14 mouse cellular contexts compared by ENCODE assay signal in genomic region chr7:143108996-143109660, GRCm38 (mm10). TPM values are rescaled to one million over a fixed set of nuclear protein-coding genes. Genes with fewer than 3 reads are reported as not detected.
DNase-seq lines count a peak whose midpoint lies in the region; ATAC-seq and TF ChIP-seq lines count a peak whose summit lies in the region.
"Had no signal": no experiment of that assay in that cellular context is flagged by ENCODE, and none has a peak within 500 bp of the region (broad histone marks: within the 10 kb centered on the region; RNA-seq: fewer than 3 reads in every experiment).

No protein-coding gene starts in this region.

- no peak for TF ChIP-seq EP300 in heart, postnatal 0 days (IDR thresholded peaks at IDR 0.05; ENCODE audit: low read depth)

- H3K27me3 ChIP-seq in heart, postnatal 0 days (ENCODE audit: control insufficient read depth, insufficient read depth, low read length), result 0 out of 2 replicates have a peak, but pooled peaks cover 4% of the 10 kb centered on the region
- peaks cover 45% of the 10 kb centered on the region for H3K27me3 ChIP-seq in limb, embryonic 11.5 days (ENCODE audit: control insufficient read depth, insufficient read depth, low read length)

- peak; percentile 13 for DNase-seq in kidney, adult 18-20 months
- no peak for DNase-seq in kidney, adult 11 months
- peak; percentile 35 for DNase-seq in heart, postnatal 0 days (ENCODE audit: low spot score)
- no peak for DNase-seq in limb, embryonic 11.5 days (ENCODE audit: low spot score)
- DNase-seq in lung, postnatal 4 days, result peak; percentile 57 to 61
- no peak for DNase-seq in cerebellum, postnatal 25 days
- no peak for DNase-seq in left cerebral cortex, postnatal 36 days (ENCODE audit: low spot score in 2 of 2)
- DNase-seq in cerebellum, postnatal 14 days, result no peak

- H3K4me1 ChIP-seq in heart, postnatal 0 days (ENCODE audit: control insufficient read depth, insufficient read depth), result peaks cover 47% of the 10 kb centered on the region
- peaks cover 7% of the 10 kb centered on the region for H3K4me1 ChIP-seq in limb, embryonic 11.5 days (ENCODE audit: control insufficient read depth, insufficient read depth, low read length)

- H3K27ac ChIP-seq in heart, postnatal 0 days (ENCODE audit: low read depth), result peak overlapping the region; percentile 96
- H3K27ac ChIP-seq in limb, embryonic 11.5 days (replicated peaks; ENCODE audit: low read depth, low read length), result no peak overlapping the region
- H3K27ac ChIP-seq: liver, embryonic 14.5 days; midbrain, embryonic 13.5 days; neural tube, embryonic 12.5 days had no signal

- WGBS in heart, postnatal 0 days, result 10% methylated on average over 3 of the region's 3 CpGs
- WGBS in limb, embryonic 11.5 days, result 19% methylated on average over 3 of the region's 3 CpGs

- H3K36me3 ChIP-seq in heart, postnatal 0 days (replicated peaks; ENCODE audit: control insufficient read depth, insufficient read depth, low read length), result no peaks in the 10 kb centered on the region
- H3K36me3 ChIP-seq in limb, embryonic 11.5 days (ENCODE audit: control insufficient read depth, insufficient read depth, low read length), result no peaks in the 10 kb centered on the region
- H3K36me3 ChIP-seq: midbrain, embryonic 13.5 days; neural tube, embryonic 12.5 days had no signal

- peak overlapping the region; percentile 72 for H3K4me3 ChIP-seq in heart, postnatal 0 days (ENCODE audit: low read depth, low read length)
- H3K4me3 ChIP-seq in limb, embryonic 11.5 days (ENCODE audit: low read depth, low read length), result no peak overlapping the region
- H3K4me3 ChIP-seq: midbrain, embryonic 13.5 days; neural tube, embryonic 12.5 days had no signal

- peak overlapping the region; percentile 77 for H3K9ac ChIP-seq in heart, postnatal 0 days (replicated peaks; ENCODE audit: low read depth, low read length)
- H3K9ac ChIP-seq in limb, embryonic 11.5 days (ENCODE audit: low read length), result no peak overlapping the region
- H3K9ac ChIP-seq: liver, embryonic 14.5 days; midbrain, embryonic 13.5 days; neural tube, embryonic 12.5 days had no signal

- intact Hi-C loops in left cerebral cortex, postnatal 36 days (cut with DNase I), result no loop called here

- no peak for ATAC-seq in heart, postnatal 0 days (ENCODE audit: insufficient read depth, low read depth)
- peak; percentile 17; the same call in 1 of the 2 replicates for ATAC-seq in limb, embryonic 11.5 days (ENCODE audit: insufficient number of reproducible peaks, low FRiP score, low TSS enrichment, low read depth)
- ATAC-seq: forebrain, embryonic 16.5 days; inflammation-experienced regulatory T-cells, adult 6 months; midbrain, embryonic 13.5 days had no signal

- no peaks in the 10 kb centered on the region for H3K9me3 ChIP-seq in heart, postnatal 0 days (replicated peaks; ENCODE audit: control insufficient read depth, low read length)
- H3K9me3 ChIP-seq in limb, embryonic 11.5 days (ENCODE audit: control insufficient read depth, low read length), result no peaks in the 10 kb centered on the region
- H3K9me3 ChIP-seq: midbrain, embryonic 13.5 days had no signal

- H3K4me2 ChIP-seq in heart, postnatal 0 days (ENCODE audit: low read depth, low read length), result peak overlapping the region; percentile 96
- H3K4me2 ChIP-seq in limb, embryonic 11.5 days (ENCODE audit: low read depth, severe bottlenecking), result no peak overlapping the region
- H3K4me2 ChIP-seq: midbrain, embryonic 13.5 days; neural tube, embryonic 12.5 days had no signal

- TF ChIP-seq CTCF in heart, postnatal 0 days (IDR thresholded peaks at IDR 0.05; ENCODE audit: low read depth), result no peak

RNA-seq across cellular contexts. Expression of gene Kcnq1, which starts 3.0 kb away (rescaled TPM):
- 73.3 and 75.9 TPM in 2 replicates for total RNA-seq in heart, postnatal 0 days (2014; rRNA removed; ENCODE audit: low replicate concordance)
- 36.4 and 37.2 TPM in 2 replicates for polyA plus RNA-seq in heart, postnatal 0 days (2015; fragmentation: Nextera tagmentation; extraction: Ambion mirVana)
- 1.5 and 1.7 TPM in 2 replicates for polyA plus RNA-seq in limb, embryonic 11.5 days (2014; fragmentation: Nextera tagmentation; extraction: Ambion mirVana)
- total RNA-seq in left cerebral cortex, postnatal 36 days (2021), result under 1 TPM; 0.49 to 1.00 TPM

RNA-seq across cellular contexts. Expression of gene Trpm5, which starts 14.7 kb away (rescaled TPM):
- total RNA-seq in heart, postnatal 0 days (2014; rRNA removed; ENCODE audit: low replicate concordance), result 0.61 and 2.1 TPM in 2 replicates
- 0.70 and 1.6 TPM in 2 replicates for polyA plus RNA-seq in heart, postnatal 0 days (2015; fragmentation: Nextera tagmentation; extraction: Ambion mirVana)
- 2.4 and 2.9 TPM in 2 replicates for polyA plus RNA-seq in limb, embryonic 11.5 days (2014; fragmentation: Nextera tagmentation; extraction: Ambion mirVana)
- total RNA-seq in left cerebral cortex, postnatal 36 days (2021), result not detected
- total RNA-seq: left cerebral cortex, adult 8-10 months had no signal

RNA-seq across cellular contexts. Expression of gene Tssc4, which starts 40.1 kb away (rescaled TPM):
- 61.9 and 71.7 TPM in 2 replicates for total RNA-seq in heart, postnatal 0 days (2014; rRNA removed; ENCODE audit: low replicate concordance)
- polyA plus RNA-seq in heart, postnatal 0 days (2015; fragmentation: Nextera tagmentation; extraction: Ambion mirVana), result 33.7 and 34.0 TPM in 2 replicates
- 76.9 and 82.1 TPM in 2 replicates for polyA plus RNA-seq in limb, embryonic 11.5 days (2014; fragmentation: Nextera tagmentation; extraction: Ambion mirVana)
- total RNA-seq in left cerebral cortex, postnatal 36 days (2021), result 10 to 100 TPM; 37.5 to 42.3 TPM

RNA-seq across cellular contexts. Expression of gene Cd81, which starts 56.6 kb away (rescaled TPM):
- 1,221 and 1,316 TPM in 2 replicates for total RNA-seq in heart, postnatal 0 days (2014; rRNA removed; ENCODE audit: low replicate concordance)
- 793 and 811 TPM in 2 replicates for polyA plus RNA-seq in heart, postnatal 0 days (2015; fragmentation: Nextera tagmentation; extraction: Ambion mirVana)
- 317 and 321 TPM in 2 replicates for polyA plus RNA-seq in limb, embryonic 11.5 days (2014; fragmentation: Nextera tagmentation; extraction: Ambion mirVana)
- total RNA-seq in left cerebral cortex, postnatal 36 days (2021), result 100 to 1,000 TPM; 385 to 445 TPM

Comparison
In these comparisons a context has a peak if more than half of its experiments do, and no peak if none do; other contexts are left out.
1. DNase-seq: peak in kidney, adult 18-20 months (single experiment), heart, postnatal 0 days (single experiment) and lung, postnatal 4 days (2 of 2); none in kidney, adult 11 months (single experiment), limb, embryonic 11.5 days (single experiment), cerebellum, postnatal 25 days (0 of 2), left cerebral cortex, postnatal 36 days (0 of 2) and cerebellum, postnatal 14 days (0 of 2).
2. RNA of gene Kcnq1, which starts 3.0 kb away (total RNA-seq): 73.3 to 75.9 TPM in heart, postnatal 0 days; 0.49 to 1.00 TPM in left cerebral cortex, postnatal 36 days; every median in the first group is over 10 times any median in the second.